Mouse (Mus musculus) gastrocnemius, postnatal 14 days (tissue): ENCODE data around the gene Kif13a. TPM values are rescaled to one million over a fixed set of nuclear protein-coding genes. Genes with fewer than 3 reads are reported as not detected.

Experiments used
- DNase-seq: peaks from one replicate; pipeline ENCODE4 v3.0.0; 2021; ENCODE audit warnings: mixed read lengths
- intact Hi-C: fragments of 180-260 bp; cut with DNase I; formaldehyde crosslinking; loops from one replicate; pipeline ENCODE4 v1.15.1; 2025; ENCODE audit warnings: low total_unique reads
- total RNA-seq, 2 experiments: library from RNA; stranded (reverse); gene quantifications; 2 replicates each; pipeline ENCODE4 v1.2.3; 2021

Kif13a gene
- total RNA-seq, 2 experiments from 2014 or later: 56.0 to 56.5 TPM

- intact Hi-C loops: no loop called here
These were observed 176.4 kb downstream of the Kif13a start for GRCm38 (mm10) chr13:46753294-46753693.

GRCm38 (mm10) chr13:46752566-46753229 is 177.0 kb downstream of the Kif13a start:
- no peak for DNase-seq
- intact Hi-C loops: no loop called here

More at GRCm38 (mm10) chr13:46753294-46753693, 176.4 kb downstream of the Kif13a start:
- no peak for DNase-seq

- intact Hi-C loops: no loop called here
- no peak for DNase-seq
These were observed 181.4 kb downstream of the Kif13a start for GRCm38 (mm10) chr13:46748138-46748873.

GRCm38 (mm10) chr13:46743821-46744220 is 185.8 kb downstream of the Kif13a start:
- intact Hi-C loops: no loop called here
- DNase-seq: no peak

- intact Hi-C loops: no loop called here
- no peak for DNase-seq
These were observed 187.3 kb downstream of the Kif13a start for GRCm38 (mm10) chr13:46742367-46742766.

- intact Hi-C loops: no loop called here
- DNase-seq: no peak
These were observed 190.2 kb downstream of the Kif13a start for GRCm38 (mm10) chr13:46739426-46739825.

- intact Hi-C loops: no loop called here
- no peak for DNase-seq
These were observed 192.2 kb downstream of the Kif13a start for GRCm38 (mm10) chr13:46737482-46737881.

- no peak for DNase-seq
- intact Hi-C loops: no loop called here
These were observed 193.2 kb downstream of the Kif13a start for GRCm38 (mm10) chr13:46736479-46736865.

GRCm38 (mm10) chr13:46735808-46736478 is 193.7 kb downstream of the Kif13a start:
- intact Hi-C loops: no loop called here
- DNase-seq: peak; percentile 36

GRCm38 (mm10) chr13:46735219-46735807 is 194.4 kb downstream of the Kif13a start:
- intact Hi-C loops: no loop called here
- no peak for DNase-seq

- no peak for DNase-seq
- intact Hi-C loops: no loop called here
These were observed 199.7 kb downstream of the Kif13a start for GRCm38 (mm10) chr13:46729998-46730397.

GRCm38 (mm10) chr13:46728411-46728810 is 201.3 kb downstream of the Kif13a start:
- intact Hi-C loops: no loop called here
- no peak for DNase-seq

- DNase-seq: peak; percentile 97
- intact Hi-C loops: no loop called here
These were observed 201.8 kb downstream of the Kif13a start, which contains the start of gene Nup153 for GRCm38 (mm10) chr13:46727837-46728268. TSS of gene Nup153 (minus strand) at chr13:46727940.

- DNase-seq: peak; percentile 68
- intact Hi-C loops: no loop called here
These were observed 202.4 kb downstream of the Kif13a start for GRCm38 (mm10) chr13:46727038-46727836.

- no peak for DNase-seq
- intact Hi-C loops: no loop called here
These were observed 203.2 kb downstream of the Kif13a start for GRCm38 (mm10) chr13:46726288-46727037.

GRCm38 (mm10) chr13:46725227-46725626 is 204.4 kb downstream of the Kif13a start:
- DNase-seq: no peak
- intact Hi-C loops: no loop called here

- intact Hi-C loops: no loop called here
- DNase-seq: no peak
These were observed 205.3 kb downstream of the Kif13a start for GRCm38 (mm10) chr13:46724371-46724770.

- intact Hi-C loops: no loop called here
- DNase-seq: no peak
These were observed 208.7 kb downstream of the Kif13a start for GRCm38 (mm10) chr13:46721009-46721408.
